Mouse (Mus musculus) kidney, adult 2 months (tissue): ENCODE results near the gene Trio.

Experiments
- CTCF ChIP-seq: fragments of 200-500 bp; conservative IDR thresholded peaks from 2 replicates; pipeline ENCODE4 v1.5.1; 2011; ENCODE audit warnings: low read depth, mild to moderate bottlenecking, control low read depth, low read length, moderate library complexity, mixed read lengths; ENCODE audit not compliant: insufficient read depth, insufficient read length
- POLR2A ChIP-seq: fragments of 200-500 bp; IDR thresholded peaks from one replicate; pipeline ENCODE4 v1.6.1; 2011; ENCODE audit warnings: low read depth, low read length, control low read depth

DNA sequence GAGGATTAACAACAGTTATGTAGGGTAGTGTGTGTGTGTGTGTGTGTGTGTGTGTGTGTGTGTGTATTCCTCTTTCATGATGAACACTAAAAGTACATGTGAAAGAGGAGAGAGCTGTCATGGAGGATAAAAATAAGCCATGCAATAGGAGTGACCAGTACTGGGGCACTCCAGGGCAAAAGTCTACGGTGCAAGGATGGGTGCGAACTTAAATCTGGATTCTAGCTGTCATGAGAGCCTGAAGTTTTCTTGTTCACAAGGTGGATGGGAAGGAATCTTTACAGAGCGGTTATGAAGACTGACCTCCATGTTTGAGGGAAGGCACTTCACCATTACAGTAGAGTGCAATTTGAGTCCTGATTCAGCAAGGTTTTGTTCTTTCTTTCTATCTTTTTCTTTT is 36.4 kb upstream of the Trio start:
- TF ChIP-seq CTCF (no peak), POLR2A (no peak)
